Mouse (Mus musculus): ENCODE measurements around the gene Gpatch8. TPM values are rescaled to one million over a fixed set of nuclear protein-coding genes. Genes with fewer than 3 reads are reported as not detected.
A peak's percentile ranks its signal among the peaks of the same experiment; 100 is the strongest.

Gene Gpatch8
- polyA plus RNA-seq, 1 experiment = 34.5 TPM

DNA sequence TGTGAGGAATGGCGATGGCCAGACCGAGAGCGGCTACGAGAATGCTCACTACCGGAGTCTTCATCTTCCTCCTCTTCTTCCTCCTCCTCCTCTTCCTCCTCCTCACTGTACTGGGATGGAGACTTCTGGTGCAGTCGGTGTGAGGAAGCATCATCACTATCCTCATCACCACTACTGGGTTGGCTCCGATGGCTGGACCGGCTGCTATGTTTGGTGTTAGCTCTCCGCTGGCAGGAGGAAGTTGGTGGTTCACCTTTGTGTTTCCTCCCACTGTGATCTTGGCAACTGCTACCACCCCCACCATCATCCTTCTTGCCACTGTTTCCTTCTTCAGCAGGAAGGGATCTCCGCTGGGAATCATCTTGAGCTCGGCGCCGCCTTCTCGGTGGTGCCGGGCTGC lies 76.1 kb downstream of the Gpatch8 start:
- H3K36me3 ChIP-seq (ENCODE audit: control insufficient read depth, insufficient read depth, low read length) = peaks cover 55% of the 10 kb centered on the region
- TF ChIP-seq POLR2A (IDR thresholded peaks at IDR 0.05; ENCODE audit: control insufficient read depth, extremely low read depth, insufficient read depth, low read length, poor library complexity) (no peak), CTCF (IDR thresholded peaks at IDR 0.05; ENCODE audit: borderline replicate concordance, control insufficient read depth, extremely low read depth, insufficient read depth, low read length, poor library complexity) (no peak)
- no peak for DNase-seq
- no peak overlapping the region for H3K4me3 ChIP-seq (ENCODE audit: control insufficient read depth, insufficient read depth, low read length)
- no peaks in the 10 kb centered on the region for H3K4me1 ChIP-seq (replicated peaks; ENCODE audit: control insufficient read depth, insufficient read depth, low read length)
- H3K27me3 ChIP-seq (ENCODE audit: control insufficient read depth, insufficient read depth, low read length) = no peaks in the 10 kb centered on the region
- no peak overlapping the region for H3K27ac ChIP-seq (ENCODE audit: control insufficient read depth, insufficient read depth, low read length)
- 78% methylated on average over 15 of the region's 15 CpGs for WGBS

DNA sequence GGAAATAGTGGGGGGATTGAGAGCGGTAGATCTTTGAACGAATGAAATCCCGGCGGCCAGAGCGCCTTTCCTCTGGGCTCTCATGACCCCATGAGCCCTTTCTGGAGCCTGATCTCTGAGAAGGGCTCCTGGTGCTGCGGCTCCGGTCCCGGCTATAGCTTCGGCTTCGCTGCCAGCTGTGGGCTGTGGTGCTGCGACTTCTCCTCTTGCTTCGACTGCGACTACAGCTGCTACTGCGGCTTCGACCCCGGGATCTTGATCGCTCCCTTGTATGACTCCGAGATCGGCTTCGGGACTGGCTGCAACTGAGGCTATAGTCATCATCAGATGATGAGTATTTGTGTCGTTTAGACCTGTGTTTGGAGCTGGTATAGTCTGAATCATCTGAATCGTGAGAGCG lies 76.6 kb downstream of the Gpatch8 start:
- TF ChIP-seq POLR2A (IDR thresholded peaks at IDR 0.05; ENCODE audit: control insufficient read depth, extremely low read depth, insufficient read depth, low read length, poor library complexity) (no peak), CTCF (IDR thresholded peaks at IDR 0.05; ENCODE audit: borderline replicate concordance, control insufficient read depth, extremely low read depth, insufficient read depth, low read length, poor library complexity) (no peak)
- Histone ChIP-seq H3K4me3 (ENCODE audit: control insufficient read depth, insufficient read depth, low read length) (no peak overlapping the region), H3K4me1 (replicated peaks; ENCODE audit: control insufficient read depth, insufficient read depth, low read length) (no peaks in the 10 kb centered on the region), H3K27me3 (ENCODE audit: control insufficient read depth, insufficient read depth, low read length) (no peaks in the 10 kb centered on the region), H3K27ac (ENCODE audit: control insufficient read depth, insufficient read depth, low read length) (no peak overlapping the region), H3K36me3 (ENCODE audit: control insufficient read depth, insufficient read depth, low read length) (peaks cover 52% of the 10 kb centered on the region)
- DNase-seq = no peak
- WGBS = 98% methylated on average over 23 of the region's 23 CpGs

DNA sequence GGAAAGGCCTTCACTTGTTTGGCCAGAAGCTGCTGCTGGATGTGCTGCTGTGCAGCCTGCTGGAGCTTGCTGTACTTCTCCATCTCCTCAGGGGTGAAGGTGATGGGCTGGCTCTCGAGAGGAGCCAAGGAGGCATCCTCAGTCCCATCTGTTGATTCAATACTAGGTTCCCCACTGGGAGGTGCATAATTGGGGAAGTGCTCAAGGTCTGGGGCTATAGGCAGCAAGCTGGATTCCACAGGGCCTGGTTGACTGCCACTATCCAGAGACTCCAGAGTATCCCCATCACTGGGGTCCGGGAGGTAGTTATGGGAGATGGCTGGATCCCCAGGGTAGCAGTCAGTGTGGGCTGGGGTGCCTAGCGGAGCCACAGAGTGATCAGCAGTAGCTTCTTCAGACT lies 77.5 kb downstream of the Gpatch8 start:
- WGBS = 98% methylated on average over 3 of the region's 3 CpGs
- Histone ChIP-seq H3K4me3 (ENCODE audit: control insufficient read depth, insufficient read depth, low read length) (no peak overlapping the region), H3K36me3 (ENCODE audit: control insufficient read depth, insufficient read depth, low read length) (peaks cover 49% of the 10 kb centered on the region), H3K27ac (ENCODE audit: control insufficient read depth, insufficient read depth, low read length) (no peak overlapping the region), H3K27me3 (ENCODE audit: control insufficient read depth, insufficient read depth, low read length) (no peaks in the 10 kb centered on the region), H3K4me1 (replicated peaks; ENCODE audit: control insufficient read depth, insufficient read depth, low read length) (no peaks in the 10 kb centered on the region)
- no peak for TF ChIP-seq CTCF (IDR thresholded peaks at IDR 0.05; ENCODE audit: borderline replicate concordance, control insufficient read depth, extremely low read depth, insufficient read depth, low read length, poor library complexity)
- TF ChIP-seq POLR2A (IDR thresholded peaks at IDR 0.05; ENCODE audit: control insufficient read depth, extremely low read depth, insufficient read depth, low read length, poor library complexity) = no peak
- DNase-seq = no peak

DNA sequence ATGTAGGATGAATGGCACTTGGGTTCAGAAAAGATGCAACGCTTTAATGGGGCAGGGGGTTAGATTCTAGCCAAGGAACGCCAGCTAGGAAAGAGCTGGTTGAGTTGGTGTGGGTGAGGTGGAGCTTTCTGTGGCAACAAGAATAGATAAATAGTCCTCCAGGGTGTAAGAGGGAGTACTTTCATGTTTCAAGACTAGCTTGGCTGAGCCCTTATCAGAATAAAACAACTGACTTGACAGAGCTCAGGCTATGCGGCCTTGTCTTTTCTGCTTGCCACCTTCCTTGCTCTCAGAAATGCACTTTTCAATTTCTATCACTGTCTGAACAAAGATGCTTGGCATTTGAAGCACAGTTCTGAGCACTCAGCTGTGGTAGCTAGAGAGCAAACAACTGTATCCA lies 81.2 kb downstream of the Gpatch8 start:
- no peak for DNase-seq
- WGBS = 97% methylated on average over 3 of the region's 3 CpGs
- TF ChIP-seq CTCF (IDR thresholded peaks at IDR 0.05; ENCODE audit: borderline replicate concordance, control insufficient read depth, extremely low read depth, insufficient read depth, low read length, poor library complexity) (no peak), POLR2A (IDR thresholded peaks at IDR 0.05; ENCODE audit: control insufficient read depth, extremely low read depth, insufficient read depth, low read length, poor library complexity) (no peak)
- Histone ChIP-seq H3K4me3 (ENCODE audit: control insufficient read depth, insufficient read depth, low read length) (no peak overlapping the region), H3K27ac (ENCODE audit: control insufficient read depth, insufficient read depth, low read length) (no peak overlapping the region), H3K27me3 (ENCODE audit: control insufficient read depth, insufficient read depth, low read length) (no peaks in the 10 kb centered on the region), H3K4me1 (replicated peaks; ENCODE audit: control insufficient read depth, insufficient read depth, low read length) (no peaks in the 10 kb centered on the region), H3K36me3 (ENCODE audit: control insufficient read depth, insufficient read depth, low read length) (peaks cover 26% of the 10 kb centered on the region)

DNA sequence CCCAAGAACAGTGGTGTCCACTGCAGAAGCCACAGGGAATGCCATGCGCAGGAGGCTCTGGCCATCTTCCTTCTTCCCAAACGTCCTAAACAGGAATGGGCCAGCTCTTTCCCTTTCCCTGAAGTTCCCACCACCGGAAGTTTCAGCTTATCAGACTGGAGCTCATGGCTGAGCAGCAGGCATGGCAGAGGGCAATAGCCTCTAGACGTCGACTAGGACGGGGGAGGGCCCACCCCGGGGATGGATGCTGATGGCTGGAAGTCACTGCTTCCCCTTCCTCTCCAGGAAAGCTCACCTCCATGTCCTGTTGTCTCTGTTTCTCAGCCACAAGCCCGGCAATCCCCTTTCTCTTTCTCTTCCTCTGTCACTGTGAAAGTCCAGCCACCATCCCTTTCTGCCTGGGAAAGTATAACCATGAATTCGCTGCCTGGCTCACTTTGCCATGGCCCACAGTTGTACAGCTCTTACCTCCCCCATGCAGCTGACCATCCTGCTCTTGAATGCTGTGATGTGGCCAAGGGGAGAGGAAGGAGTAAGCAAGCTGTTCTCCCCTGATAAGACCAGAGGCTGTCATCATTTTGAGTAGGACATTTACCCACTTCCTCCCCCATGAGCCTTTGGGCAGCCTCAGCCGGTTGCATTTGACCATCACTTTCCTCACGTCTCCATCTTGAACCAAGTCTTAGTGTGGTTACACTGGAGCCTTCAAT lies 86.4 kb downstream of the Gpatch8 start, which contains the start of gene Itga2b:
Gene Itga2b, minus strand, starts transcription at position 475 of the 710 bp plus-strand sequence.
- no peak within 1 kb of the TSS for H3K27ac ChIP-seq (ENCODE audit: control insufficient read depth, insufficient read depth, low read length)
- H3K4me3 ChIP-seq (ENCODE audit: control insufficient read depth, insufficient read depth, low read length) = no peak within 1 kb of the TSS
- TF ChIP-seq POLR2A (IDR thresholded peaks at IDR 0.05; ENCODE audit: control insufficient read depth, extremely low read depth, insufficient read depth, low read length, poor library complexity) (no peak), CTCF (IDR thresholded peaks at IDR 0.05; ENCODE audit: borderline replicate concordance, control insufficient read depth, extremely low read depth, insufficient read depth, low read length, poor library complexity) (no peak)
- H3K36me3 ChIP-seq (ENCODE audit: control insufficient read depth, insufficient read depth, low read length) = no peaks in the 10 kb centered on the region
- peaks cover 10% of the 10 kb centered on the region for H3K4me1 ChIP-seq (replicated peaks; ENCODE audit: control insufficient read depth, insufficient read depth, low read length)
- 18% methylated on average over 11 of the region's 11 CpGs for WGBS
- no peak for DNase-seq
- H3K27me3 ChIP-seq (ENCODE audit: control insufficient read depth, insufficient read depth, low read length) = no peaks in the 10 kb centered on the region

DNA sequence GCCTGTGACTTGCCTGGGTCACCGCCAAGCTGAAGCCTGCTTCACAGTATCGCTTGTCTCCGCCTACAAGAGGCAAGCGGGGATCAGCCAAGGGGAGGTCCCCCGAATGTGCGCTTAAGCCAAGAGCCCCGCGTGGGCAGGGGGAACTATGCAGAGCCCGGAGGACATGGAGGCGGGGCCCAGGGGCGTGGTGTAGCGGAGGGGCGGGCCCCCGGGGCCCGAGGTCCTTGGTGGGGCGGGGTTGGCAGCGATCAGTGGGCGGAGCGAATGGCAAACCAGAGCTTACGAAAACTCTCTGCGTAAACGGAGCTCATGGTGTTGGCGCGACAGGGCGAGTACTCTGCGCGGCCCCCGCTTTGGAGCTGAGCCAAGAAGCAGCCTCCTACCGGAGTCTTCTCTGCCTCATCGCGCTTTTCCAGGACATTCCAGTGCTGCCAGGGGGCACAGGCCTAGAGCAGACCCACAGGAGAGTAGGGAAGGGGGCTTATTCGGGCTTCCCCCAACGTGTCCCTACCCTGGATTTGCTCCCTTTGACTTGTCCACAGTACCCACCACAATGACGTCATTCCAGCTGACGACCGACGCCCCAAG lies 89.1 kb downstream of the Gpatch8 start:
- Histone ChIP-seq H3K27ac (ENCODE audit: control insufficient read depth, insufficient read depth, low read length) (no peak overlapping the region), H3K27me3 (ENCODE audit: control insufficient read depth, insufficient read depth, low read length) (no peaks in the 10 kb centered on the region), H3K36me3 (ENCODE audit: control insufficient read depth, insufficient read depth, low read length) (no peaks in the 10 kb centered on the region), H3K4me1 (replicated peaks; ENCODE audit: control insufficient read depth, insufficient read depth, low read length) (peaks cover 10% of the 10 kb centered on the region), H3K4me3 (ENCODE audit: control insufficient read depth, insufficient read depth, low read length) (peak overlapping the region; percentile 33)
- TF ChIP-seq POLR2A (IDR thresholded peaks at IDR 0.05; ENCODE audit: control insufficient read depth, extremely low read depth, insufficient read depth, low read length, poor library complexity) (no peak), CTCF (IDR thresholded peaks at IDR 0.05; ENCODE audit: borderline replicate concordance, control insufficient read depth, extremely low read depth, insufficient read depth, low read length, poor library complexity) (no peak)
- peak; percentile 96 for DNase-seq
- under 1% methylated on average over 37 of the region's 37 CpGs for WGBS
